Mouse (Mus musculus) embryonic facial prominence, embryonic 10.5 days (tissue): Measurements from ENCODE around the gene Mindy2. TPM values are rescaled to one million over a fixed set of nuclear protein-coding genes. Genes with fewer than 3 reads are reported as not detected.

Experiments
- DNase-seq: peaks from one replicate; pipeline ENCODE4 v3.0.0-alpha.2; 2017; ENCODE audit warnings: low spot score
- H3K27ac ChIP-seq: fragments of 300-500 bp; sonication (generic); replicated peaks from 2 replicates; pipeline ENCODE4 v1.5.1; 2016; ENCODE audit warnings: mild to moderate bottlenecking
- H3K27me3 ChIP-seq: fragments of 300-500 bp; sonication (generic); replicated peaks from 2 replicates; pipeline ENCODE4 v1.6.1; 2016; ENCODE audit warnings: low read depth, mild to moderate bottlenecking; ENCODE audit not compliant: poor library complexity, severe bottlenecking
- H3K36me3 ChIP-seq: fragments of 300-500 bp; sonication (generic); replicated peaks from 2 replicates; pipeline ENCODE4 v1.6.1; 2016; ENCODE audit warnings: mild to moderate bottlenecking, moderate library complexity
- H3K4me1 ChIP-seq: fragments of 300-500 bp; sonication (generic); 2 replicates; pipeline ENCODE4 v1.6.1; 2016
- H3K4me3 ChIP-seq: fragments of 300-500 bp; sonication (generic); 2 replicates; pipeline ENCODE4 v1.5.1; 2016; ENCODE audit warnings: mild to moderate bottlenecking, moderate library complexity
- H3K9me3 ChIP-seq: fragments of 300-500 bp; sonication (generic); 2 replicates; pipeline ENCODE4 v1.6.1; 2016; ENCODE audit warnings: mild to moderate bottlenecking
- WGBS: fragments of 180-500 bp; shearing (Covaris S2); methylation state at CpG from one replicate; pipeline ENCODE4 v1.1.7; 2016; 5-methylcytosine and 5-hydroxymethylcytosine counted together
- polyA plus RNA-seq: library from polyadenylated mRNA; unstranded; fragments of >200 nt; fragmentation: Nextera tagmentation; extraction: Ambion mirVana; gene quantifications from 2 replicates; pipeline ENCODE4 v1.2.1, GENCODE M21; 2016

Gene Mindy2
- 3.3 and 4.0 TPM in 2 replicates for polyA plus RNA-seq

- Histone ChIP-seq H3K4me1 (peaks cover 18% of the 10 kb centered on the region), H3K27ac (peak within 1 kb of the TSS; percentile 88), H3K4me3 (peak within 1 kb of the TSS; percentile 90), H3K9me3 (no peaks in the 10 kb centered on the region), H3K27me3 (peaks cover 3% of the 10 kb centered on the region; the same call in 1 of the 2 replicates), H3K36me3 (no peaks in the 10 kb centered on the region)
- peak; percentile 96 for DNase-seq
- WGBS = 3% methylated on average over 67 of the region's 67 CpGs
Measured at GRCm38 (mm10) chr9:70657013-70657967, at the start of gene Mindy2. TSS of gene Mindy2 (minus strand) at chr9:70657174.

- H3K27me3 ChIP-seq = no peaks in the 10 kb centered on the region
- 93% methylated on average over 1 of the region's 1 CpGs for WGBS
- 0 out of 2 replicates have a peak, but pooled peaks cover 2% of the 10 kb centered on the region for H3K4me1 ChIP-seq
- no peak overlapping the region for H3K4me3 ChIP-seq
- no peaks in the 10 kb centered on the region for H3K9me3 ChIP-seq
- H3K27ac ChIP-seq = no peak overlapping the region
- H3K36me3 ChIP-seq = peaks cover 18% of the 10 kb centered on the region
- DNase-seq = no peak
Measured at GRCm38 (mm10) chr9:70706444-70706843, 49.5 kb upstream of the Mindy2 start.

GRCm38 (mm10) chr9:70703597-70704203, 46.7 kb upstream of the Mindy2 start:
- Histone ChIP-seq H3K4me1 (0 out of 2 replicates have a peak, but pooled peaks cover 2% of the 10 kb centered on the region), H3K9me3 (no peaks in the 10 kb centered on the region), H3K27ac (no peak overlapping the region), H3K27me3 (no peaks in the 10 kb centered on the region), H3K4me3 (no peak overlapping the region), H3K36me3 (peaks cover 18% of the 10 kb centered on the region)
- DNase-seq = no peak
- WGBS = 95% methylated on average over 5 of the region's 5 CpGs

- no peak for DNase-seq
- Histone ChIP-seq H3K4me3 (no peak overlapping the region), H3K27me3 (no peaks in the 10 kb centered on the region), H3K4me1 (0 out of 2 replicates have a peak, but pooled peaks cover 2% of the 10 kb centered on the region), H3K36me3 (no peaks in the 10 kb centered on the region), H3K9me3 (no peaks in the 10 kb centered on the region), H3K27ac (no peak overlapping the region)
- 84% methylated on average over 1 of the region's 1 CpGs for WGBS
Measured at GRCm38 (mm10) chr9:70698090-70698489, 41.1 kb upstream of the Mindy2 start.

- H3K27ac ChIP-seq = no peak overlapping the region
- H3K27me3 ChIP-seq = no peaks in the 10 kb centered on the region
- H3K4me3 ChIP-seq = no peak overlapping the region
- no peaks in the 10 kb centered on the region for H3K36me3 ChIP-seq
- no peaks in the 10 kb centered on the region for H3K4me1 ChIP-seq
- no peaks in the 10 kb centered on the region for H3K9me3 ChIP-seq
- no peak for DNase-seq
- 97% methylated on average over 2 of the region's 2 CpGs for WGBS
Measured at GRCm38 (mm10) chr9:70695723-70696122, 38.7 kb upstream of the Mindy2 start.

GRCm38 (mm10) chr9:70691772-70692693, 35.1 kb upstream of the Mindy2 start:
- no peak overlapping the region for H3K4me3 ChIP-seq
- H3K4me1 ChIP-seq = no peaks in the 10 kb centered on the region
- H3K27me3 ChIP-seq = no peaks in the 10 kb centered on the region
- no peak for DNase-seq
- H3K36me3 ChIP-seq = no peaks in the 10 kb centered on the region
- no peak overlapping the region for H3K27ac ChIP-seq
- H3K9me3 ChIP-seq = no peaks in the 10 kb centered on the region
- WGBS = 84% methylated on average over 2 of the region's 2 CpGs

GRCm38 (mm10) chr9:70690579-70690978, 33.6 kb upstream of the Mindy2 start:
- Histone ChIP-seq H3K9me3 (no peaks in the 10 kb centered on the region), H3K27me3 (no peaks in the 10 kb centered on the region), H3K36me3 (no peaks in the 10 kb centered on the region), H3K27ac (no peak overlapping the region), H3K4me3 (no peak overlapping the region), H3K4me1 (no peaks in the 10 kb centered on the region)
- no peak for DNase-seq

- Histone ChIP-seq H3K27ac (no peak overlapping the region), H3K9me3 (no peaks in the 10 kb centered on the region), H3K4me1 (no peaks in the 10 kb centered on the region), H3K27me3 (no peaks in the 10 kb centered on the region), H3K36me3 (no peaks in the 10 kb centered on the region), H3K4me3 (no peak overlapping the region)
- WGBS = 79% methylated on average over 3 of the region's 3 CpGs
- no peak for DNase-seq
Measured at GRCm38 (mm10) chr9:70689926-70690325, 33.0 kb upstream of the Mindy2 start.

- H3K9me3 ChIP-seq = no peaks in the 10 kb centered on the region
- no peaks in the 10 kb centered on the region for H3K27me3 ChIP-seq
- 87% methylated on average over 2 of the region's 2 CpGs for WGBS
- H3K4me3 ChIP-seq = no peak overlapping the region
- H3K4me1 ChIP-seq = no peaks in the 10 kb centered on the region
- DNase-seq = no peak
- H3K36me3 ChIP-seq = no peaks in the 10 kb centered on the region
- H3K27ac ChIP-seq = no peak overlapping the region
Measured at GRCm38 (mm10) chr9:70688301-70688968, 31.5 kb upstream of the Mindy2 start.

GRCm38 (mm10) chr9:70682202-70682601, 25.2 kb upstream of the Mindy2 start:
- DNase-seq = no peak
- no peak overlapping the region for H3K4me3 ChIP-seq
- no peaks in the 10 kb centered on the region for H3K9me3 ChIP-seq
- H3K36me3 ChIP-seq = no peaks in the 10 kb centered on the region
- WGBS = 83% methylated on average over 1 of the region's 1 CpGs
- peaks cover 23% of the 10 kb centered on the region for H3K4me1 ChIP-seq
- H3K27me3 ChIP-seq = no peaks in the 10 kb centered on the region
- H3K27ac ChIP-seq = no peak overlapping the region

GRCm38 (mm10) chr9:70679132-70680091, 22.4 kb upstream of the Mindy2 start:
- Histone ChIP-seq H3K36me3 (no peaks in the 10 kb centered on the region), H3K27ac (peak overlapping the region; percentile 96), H3K9me3 (no peaks in the 10 kb centered on the region), H3K27me3 (no peaks in the 10 kb centered on the region), H3K4me1 (peaks cover 23% of the 10 kb centered on the region), H3K4me3 (peak overlapping the region; percentile 97)
- under 1% methylated on average over 103 of the region's 103 CpGs for WGBS
- peak; percentile 77 for DNase-seq
